Mouse (Mus musculus) MEL (cell line): Measurements from ENCODE around the gene Sost. TPM values are rescaled to one million over a fixed set of nuclear protein-coding genes. Genes with fewer than 3 reads are reported as not detected.

Experiments used
- DNase-seq: peaks from one replicate; pipeline ENCODE4 v3.0.0; 2011; ENCODE audit warnings: low read depth, low spot score
- H3K27ac ChIP-seq: 2 replicates; pipeline ENCODE4 v1.5.1; 2012; ENCODE audit warnings: low read depth, mild to moderate bottlenecking, control low read depth, low read length, moderate library complexity; ENCODE audit not compliant: control insufficient read depth
- H3K27me3 ChIP-seq, 2 experiments: fragments of 150-350 bp in 1 of 2; sonication (generic) in 1 of 2; 2 replicates each; pipeline ENCODE4 v1.6.1; 2012; ENCODE audit warnings: low read length in 2 of 2, mild to moderate bottlenecking in 2 of 2, improper control_type of control experiment in 1 of 2, moderate library complexity in 1 of 2; ENCODE audit not compliant: insufficient read depth in 2 of 2, control insufficient read depth in 1 of 2
- H3K36me3 ChIP-seq, 2 experiments: 2 replicates each; pipeline ENCODE4 v1.6.1; 2012 to 2014; ENCODE audit warnings: low read length in 2 of 2, improper control_type of control experiment in 1 of 2, inconsistent platforms in 1 of 2, mild to moderate bottlenecking in 1 of 2; ENCODE audit not compliant: insufficient read depth in 2 of 2, control insufficient read depth in 1 of 2
- H3K4me1 ChIP-seq, 2 experiments: fragments of 150-350 bp in 1 of 2; sonication (generic) in 1 of 2; 2 replicates each; pipeline ENCODE4 v1.6.1; 2012; ENCODE audit warnings: low read length in 2 of 2, improper control_type of control experiment in 1 of 2, mild to moderate bottlenecking in 1 of 2; ENCODE audit not compliant: insufficient read depth in 2 of 2, control insufficient read depth in 1 of 2
- H3K4me3 ChIP-seq, 2 experiments: fragments of 150-350 bp in 1 of 2; sonication (generic) in 1 of 2; 2 replicates each; pipeline ENCODE4 v1.5.1; 2012; ENCODE audit warnings: low read depth in 2 of 2, low read length in 2 of 2, mild to moderate bottlenecking in 2 of 2, moderate library complexity in 2 of 2, control low read depth in 1 of 2, improper control_type of control experiment in 1 of 2; ENCODE audit not compliant: control insufficient read depth in 1 of 2, insufficient read depth in 1 of 2
- H3K79me2 ChIP-seq: 2 replicates; pipeline ENCODE4 v1.6.1; 2012; ENCODE audit warnings: mild to moderate bottlenecking, low read length, moderate library complexity; ENCODE audit not compliant: control insufficient read depth, poor library complexity, insufficient read depth
- H3K9ac ChIP-seq: 2 replicates; pipeline ENCODE4 v1.6.1; 2012; ENCODE audit warnings: low read depth, mild to moderate bottlenecking, control low read depth, low read length, moderate library complexity; ENCODE audit not compliant: control insufficient read depth, poor library complexity, severe bottlenecking
- H3K9me3 ChIP-seq: fragments of 150-350 bp; sonication (generic); replicated peaks from 2 replicates; pipeline ENCODE4 v1.6.1; 2012; ENCODE audit warnings: mild to moderate bottlenecking, low read length, improper control_type of control experiment, moderate library complexity; ENCODE audit not compliant: insufficient read depth
- BHLHE40 ChIP-seq: IDR thresholded peaks from 2 replicates; pipeline ENCODE4 v1.6.1; 2012; ENCODE audit warnings: low read depth, mild to moderate bottlenecking, inconsistent platforms, low read length, improper control_type of control experiment, borderline replicate concordance
- CHD1 ChIP-seq: IDR thresholded peaks from 2 replicates; pipeline ENCODE4 v1.6.1; 2012; ENCODE audit warnings: low read depth, mild to moderate bottlenecking, inconsistent platforms, low read length, improper control_type of control experiment
- E2F4 ChIP-seq: IDR thresholded peaks from 2 replicates; pipeline ENCODE4 v1.6.1; 2011; ENCODE audit warnings: low read depth, low read length, improper control_type of control experiment, borderline replicate concordance
- ELF1 ChIP-seq: IDR thresholded peaks from 2 replicates; pipeline ENCODE4 v1.6.1; 2014; ENCODE audit warnings: low read depth, mild to moderate bottlenecking, inconsistent platforms, low read length, improper control_type of control experiment, moderate library complexity
- EP300 ChIP-seq, 2 experiments: IDR thresholded peaks; 2 replicates each; pipeline ENCODE4 v1.6.1; 2011; ENCODE audit warnings: improper control_type of control experiment in 2 of 2, low read length in 2 of 2, low read depth in 1 of 2, mild to moderate bottlenecking in 1 of 2
- GABPA ChIP-seq: IDR thresholded peaks from 2 replicates; pipeline ENCODE4 v1.6.1; 2012; ENCODE audit warnings: low read depth, mild to moderate bottlenecking, inconsistent platforms, low read length, improper control_type of control experiment, moderate library complexity
- JUND ChIP-seq: IDR thresholded peaks from 2 replicates; pipeline ENCODE4 v1.6.1; 2011; ENCODE audit warnings: low read depth, mild to moderate bottlenecking, improper control_type of control experiment, low read length
- MAX ChIP-seq: IDR thresholded peaks from 2 replicates; pipeline ENCODE4 v1.6.1; 2011; ENCODE audit warnings: low read length, improper control_type of control experiment
- MAZ ChIP-seq: IDR thresholded peaks from 2 replicates; pipeline ENCODE4 v1.6.1; 2012; ENCODE audit warnings: low read depth, mild to moderate bottlenecking, inconsistent platforms, low read length, improper control_type of control experiment
- MEF2A ChIP-seq: IDR thresholded peaks from 2 replicates; pipeline ENCODE4 v1.6.1; 2014; ENCODE audit warnings: low read depth, mild to moderate bottlenecking, inconsistent platforms, low read length, improper control_type of control experiment; ENCODE audit not compliant: poor library complexity, insufficient replicate concordance, severe bottlenecking; ENCODE audit errors: extremely low read depth
- MXI1 ChIP-seq: IDR thresholded peaks from 2 replicates; pipeline ENCODE4 v1.6.1; 2011; ENCODE audit warnings: mild to moderate bottlenecking, low read depth, low read length, improper control_type of control experiment
- MYC ChIP-seq: IDR thresholded peaks from 2 replicates; pipeline ENCODE4 v1.6.1; 2011; ENCODE audit warnings: low read depth, mild to moderate bottlenecking, low read length, improper control_type of control experiment, moderate library complexity
- NRF1 ChIP-seq: IDR thresholded peaks from 2 replicates; pipeline ENCODE4 v1.6.1; 2014; ENCODE audit warnings: low read depth, mild to moderate bottlenecking, inconsistent platforms, low read length, improper control_type of control experiment, moderate library complexity; ENCODE audit not compliant: poor library complexity, insufficient read depth, severe bottlenecking
- POLR2AphosphoS2 ChIP-seq: IDR thresholded peaks from 2 replicates; pipeline ENCODE4 v1.6.1; 2011; ENCODE audit warnings: low read length, improper control_type of control experiment
- POLR2AphosphoS5 ChIP-seq: IDR thresholded peaks from 2 replicates; pipeline ENCODE4 v1.6.1; 2012; ENCODE audit warnings: low read depth, borderline replicate concordance, mild to moderate bottlenecking, inconsistent platforms, low read length, moderate library complexity, mixed read lengths
- SMC3 ChIP-seq: IDR thresholded peaks from 2 replicates; pipeline ENCODE4 v1.6.1; 2011; ENCODE audit warnings: low read depth, low read length, improper control_type of control experiment
- TBP ChIP-seq: IDR thresholded peaks from 2 replicates; pipeline ENCODE4 v1.8.0; 2011; ENCODE audit warnings: low read depth, low read length, improper control_type of control experiment
- UBTF ChIP-seq: IDR thresholded peaks from 2 replicates; pipeline ENCODE4 v1.6.1; 2012; ENCODE audit warnings: low read depth, mild to moderate bottlenecking, inconsistent platforms, low read length, improper control_type of control experiment, moderate library complexity, borderline replicate concordance; ENCODE audit not compliant: insufficient read depth
- ZC3H11A ChIP-seq: IDR thresholded peaks from 2 replicates; pipeline ENCODE4 v1.6.1; 2012; ENCODE audit warnings: low read depth, mild to moderate bottlenecking, inconsistent platforms, low read length, improper control_type of control experiment
- ZKSCAN1 ChIP-seq: IDR thresholded peaks from 2 replicates; pipeline ENCODE4 v1.6.1; 2012; ENCODE audit warnings: low read depth, mild to moderate bottlenecking, inconsistent platforms, low read length, improper control_type of control experiment, moderate library complexity
- ZMIZ1 ChIP-seq: IDR thresholded peaks from 2 replicates; pipeline ENCODE4 v1.6.1; 2012; ENCODE audit warnings: low read depth, mild to moderate bottlenecking, inconsistent platforms, low read length, improper control_type of control experiment, moderate library complexity
- ZNF384 ChIP-seq: IDR thresholded peaks from 2 replicates; pipeline ENCODE4 v1.6.1; 2012; ENCODE audit warnings: low read depth, mild to moderate bottlenecking, inconsistent platforms, low read length, improper control_type of control experiment
- polyA plus RNA-seq, 2 experiments: library from polyadenylated mRNA; stranded (reverse) in 1 of 2; unstranded in 1 of 2; fragments of >175 nt in 1 of 2; fragments of >200 nt in 1 of 2; gene quantifications; 2 replicates each; pipeline versions ENCODE4 v1.2.1 to v1.2.4; 2012; ENCODE audit warnings: low replicate concordance in 2 of 2, low read depth in 1 of 2; ENCODE audit not compliant: insufficient read length in 2 of 2, insufficient read depth in 1 of 2, missing spikeins in 1 of 2
- total RNA-seq: library from RNA; depleted of rRNA; stranded (reverse); fragments of 300-350 nt; gene quantifications from 2 replicates; pipeline ENCODE4 v1.2.3, GENCODE M21; 2012

Sost gene
- total and polyA plus RNA-seq, 3 experiments: not detected

GRCm38 (mm10) chr11:101935743-101936142 is 31.1 kb downstream of the Sost start:
- peaks cover 0 to 6% of the 10 kb centered on the region in 2 experiments; a peak in 2 of 4 replicates for H3K36me3 ChIP-seq
- TF ChIP-seq GABPA (no peak), ELF1 (no peak), E2F4 (no peak), SMC3 (no peak), JUND (no peak), MEF2A (no peak), POLR2AphosphoS2 (no peak), UBTF (no peak), NRF1 (no peak), EP300 (IDR thresholded peaks at IDR 0.05; ENCODE audit: low read depth in 1 of 2, low read length in 2 of 2) (no peak), BHLHE40 (no peak), CHD1 (no peak), POLR2AphosphoS5 (no peak), ZNF384 (no peak), ZKSCAN1 (no peak), ZC3H11A (no peak), MXI1 (no peak)
- H3K27me3 ChIP-seq: peaks cover 2 to 5% of the 10 kb centered on the region in 2 experiments; a peak in 3 of 4 replicates
- no peaks in the 10 kb centered on the region for H3K9me3 ChIP-seq
- H3K9ac ChIP-seq: no peak overlapping the region
- H3K4me1 ChIP-seq: peaks cover 4 to 9% of the 10 kb centered on the region in 2 experiments
- no peaks in the 10 kb centered on the region for H3K79me2 ChIP-seq
- H3K4me3 ChIP-seq: no peak overlapping the region
- H3K27ac ChIP-seq: no peak overlapping the region
- DNase-seq: no peak

GRCm38 (mm10) chr11:101931978-101932377 is 34.8 kb downstream of the Sost start:
- no peaks in the 10 kb centered on the region for H3K79me2 ChIP-seq
- H3K27ac ChIP-seq: no peak overlapping the region
- H3K9me3 ChIP-seq: no peaks in the 10 kb centered on the region
- peaks cover 4 to 9% of the 10 kb centered on the region in 2 experiments for H3K4me1 ChIP-seq
- TF ChIP-seq MYC: no peak
- no peak for TF ChIP-seq POLR2AphosphoS5
- no peak for TF ChIP-seq MAX
- TF ChIP-seq MAZ: no peak
- TF ChIP-seq TBP: no peak
- no peak for TF ChIP-seq SMC3
- TF ChIP-seq NRF1: no peak
- no peak for TF ChIP-seq GABPA
- TF ChIP-seq ZKSCAN1: no peak
- no peak for TF ChIP-seq ELF1
- TF ChIP-seq ZNF384: no peak
- no peak for TF ChIP-seq ZMIZ1
- TF ChIP-seq CHD1: no peak
- TF ChIP-seq POLR2AphosphoS2: no peak
- no peaks in the 10 kb centered on the region for H3K27me3 ChIP-seq
- H3K4me3 ChIP-seq: no peak overlapping the region
- DNase-seq: no peak
- no peak overlapping the region for H3K9ac ChIP-seq
- H3K36me3 ChIP-seq: peaks cover 0 to 6% of the 10 kb centered on the region in 2 experiments; a peak in 2 of 4 replicates
